Mouse (Mus musculus) heart, postnatal 0 days (tissue): ENCODE measurements around the gene Dus3l. TPM values are rescaled to one million over a fixed set of nuclear protein-coding genes. Genes with fewer than 3 reads are reported as not detected.

Experiments used
- ATAC-seq: fragments of 200-750 bp; cut with Nextera tagmentation; 2 replicates; pipeline ENCODE4 v1.8.0; 2017; ENCODE audit warnings: low read depth, moderate number of reproducible peaks, moderate library complexity; ENCODE audit not compliant: insufficient read depth
- DNase-seq: peaks from one replicate; pipeline ENCODE4 v3.0.0-alpha.2; 2016; ENCODE audit warnings: low spot score
- H3K27ac ChIP-seq: fragments of 300-500 bp; sonication (generic); 2 replicates; pipeline ENCODE4 v1.5.1; 2014; ENCODE audit warnings: low read depth, mild to moderate bottlenecking
- H3K27me3 ChIP-seq: fragments of 300-500 bp; sonication (generic); 2 replicates; pipeline ENCODE4 v1.6.1; 2014; ENCODE audit warnings: low read length, mixed read lengths; ENCODE audit not compliant: control insufficient read depth, insufficient read depth
- H3K36me3 ChIP-seq: fragments of 300-500 bp; sonication (generic); replicated peaks from 2 replicates; pipeline ENCODE4 v1.6.1; 2014; ENCODE audit warnings: low read length, mixed read lengths; ENCODE audit not compliant: control insufficient read depth, insufficient read depth
- H3K4me1 ChIP-seq: fragments of 300-500 bp; sonication (generic); 2 replicates; pipeline ENCODE4 v1.6.1; 2014; ENCODE audit warnings: antibody characterized with exemption; ENCODE audit not compliant: control insufficient read depth, insufficient read depth
- H3K4me2 ChIP-seq: fragments of 300-500 bp; sonication (generic); 2 replicates; pipeline ENCODE4 v1.6.1; 2014; ENCODE audit warnings: low read depth, mild to moderate bottlenecking, low read length, moderate library complexity
- H3K4me3 ChIP-seq: fragments of 300-500 bp; sonication (generic); 2 replicates; pipeline ENCODE4 v1.5.1; 2014; ENCODE audit warnings: low read depth, low read length
- H3K9ac ChIP-seq: fragments of 300-500 bp; sonication (generic); replicated peaks from 2 replicates; pipeline ENCODE4 v1.6.1; 2014; ENCODE audit warnings: low read depth, low read length, mixed read lengths
- H3K9me3 ChIP-seq: fragments of 300-500 bp; sonication (generic); replicated peaks from 2 replicates; pipeline ENCODE4 v1.6.1; 2016; ENCODE audit warnings: low read length; ENCODE audit not compliant: control insufficient read depth
- CTCF ChIP-seq: IDR thresholded peaks from 2 replicates; pipeline ENCODE4 v1.5.1; 2016; ENCODE audit warnings: antibody characterized with exemption, control low read depth, low read depth
- EP300 ChIP-seq: IDR thresholded peaks from 2 replicates; pipeline ENCODE4 v1.6.1; 2016; ENCODE audit warnings: antibody characterized with exemption, low read depth
- WGBS: fragments of 180-500 bp; shearing (Covaris S2); extraction: QIAGEN DNeasy Blood & Tissue Kit; methylation state at CpG from one replicate; pipeline ENCODE4 v1.1.7; 2014; 5-methylcytosine and 5-hydroxymethylcytosine counted together
- polyA plus RNA-seq: library from polyadenylated mRNA; unstranded; fragments of >200 nt; fragmentation: Nextera tagmentation; extraction: Ambion mirVana; gene quantifications from 2 replicates; pipeline ENCODE4 v1.2.1, GENCODE M21; 2015
- total RNA-seq: library from RNA; depleted of rRNA; stranded (reverse); fragments of >200 nt; gene quantifications from 2 replicates; pipeline ENCODE4 v1.2.3, GENCODE M21; 2014; ENCODE audit warnings: low replicate concordance

Dus3l gene
- total and polyA plus RNA-seq, 2 experiments from 2014 or later, result 23.0 to 25.8 TPM

- Histone ChIP-seq H3K36me3 (peaks cover 9% of the 10 kb centered on the region), H3K4me2 (peak overlapping the region; percentile 22; the same call in 1 of the 2 replicates), H3K27me3 (no peaks in the 10 kb centered on the region), H3K4me3 (no peak overlapping the region), H3K9ac (no peak overlapping the region), H3K27ac (peak overlapping the region; percentile 49), H3K4me1 (peaks cover 18% of the 10 kb centered on the region), H3K9me3 (no peaks in the 10 kb centered on the region)
- WGBS, result 8% methylated on average over 12 of the region's 12 CpGs
- TF ChIP-seq EP300 (no peak), CTCF (no peak)
- DNase-seq (peak; percentile 39), ATAC-seq (peak; percentile 66)
These were observed 36.4 kb upstream of the Dus3l start for GRCm38 (mm10) chr17:56728117-56728516.

- Histone ChIP-seq H3K9ac (no peak overlapping the region), H3K36me3 (0 out of 2 replicates have a peak, but pooled peaks cover under 1% of the 10 kb centered on the region), H3K27me3 (no peaks in the 10 kb centered on the region), H3K4me2 (no peak overlapping the region), H3K27ac (0 out of 2 replicates have a peak overlapping the region, but pooled peaks have one; percentile 49), H3K4me1 (peaks cover 18% of the 10 kb centered on the region), H3K4me3 (no peak overlapping the region), H3K9me3 (no peaks in the 10 kb centered on the region)
- peak; percentile 22 for ATAC-seq
- DNase-seq, result peak; percentile 55
- TF ChIP-seq EP300 (0 out of 2 replicates have a peak, but pooled peaks have one; percentile 47), CTCF (no peak)
- 17% methylated on average over 6 of the region's 6 CpGs for WGBS
These were observed 35.4 kb upstream of the Dus3l start for GRCm38 (mm10) chr17:56729151-56729550.

GRCm38 (mm10) chr17:56729656-56730055, 34.9 kb upstream of the Dus3l start:
- H3K9ac ChIP-seq, result no peak overlapping the region
- H3K9me3 ChIP-seq, result no peaks in the 10 kb centered on the region
- TF ChIP-seq EP300 (no peak), CTCF (no peak)
- no peak overlapping the region for H3K4me2 ChIP-seq
- no peak overlapping the region for H3K4me3 ChIP-seq
- H3K27ac ChIP-seq, result no peak overlapping the region
- H3K4me1 ChIP-seq, result peaks cover 18% of the 10 kb centered on the region
- WGBS, result 50% methylated on average over 2 of the region's 2 CpGs
- no peaks in the 10 kb centered on the region for H3K27me3 ChIP-seq
- ATAC-seq (no peak), DNase-seq (no peak)
- H3K36me3 ChIP-seq, result no peaks in the 10 kb centered on the region

- peaks cover 17% of the 10 kb centered on the region for H3K4me1 ChIP-seq
- ATAC-seq (no peak), DNase-seq (no peak)
- H3K36me3 ChIP-seq, result no peaks in the 10 kb centered on the region
- H3K27me3 ChIP-seq, result no peaks in the 10 kb centered on the region
- WGBS, result 47% methylated on average over 8 of the region's 8 CpGs
- no peak overlapping the region for H3K4me3 ChIP-seq
- no peak overlapping the region for H3K4me2 ChIP-seq
- no peak overlapping the region for H3K9ac ChIP-seq
- no peak overlapping the region for H3K27ac ChIP-seq
- TF ChIP-seq EP300, result no peak
- no peak for TF ChIP-seq CTCF
- H3K9me3 ChIP-seq, result no peaks in the 10 kb centered on the region
These were observed 28.0 kb upstream of the Dus3l start for GRCm38 (mm10) chr17:56736534-56736933.

- H3K36me3 ChIP-seq, result no peaks in the 10 kb centered on the region
- no peak for DNase-seq
- peaks cover 17% of the 10 kb centered on the region for H3K4me1 ChIP-seq
- no peak overlapping the region for H3K9ac ChIP-seq
- H3K4me3 ChIP-seq, result no peak overlapping the region
- no peak for ATAC-seq
- no peaks in the 10 kb centered on the region for H3K9me3 ChIP-seq
- H3K4me2 ChIP-seq, result no peak overlapping the region
- no peaks in the 10 kb centered on the region for H3K27me3 ChIP-seq
- TF ChIP-seq EP300, result no peak
- TF ChIP-seq CTCF, result no peak
- no peak overlapping the region for H3K27ac ChIP-seq
- 77% methylated on average over 10 of the region's 10 CpGs for WGBS
These were observed 26.3 kb upstream of the Dus3l start for GRCm38 (mm10) chr17:56738221-56738620.

GRCm38 (mm10) chr17:56740118-56740787, 24.3 kb upstream of the Dus3l start:
- ATAC-seq (peak; percentile 95), DNase-seq (peak; percentile 86)
- no peak overlapping the region for H3K4me2 ChIP-seq
- no peaks in the 10 kb centered on the region for H3K27me3 ChIP-seq
- no peak overlapping the region for H3K4me3 ChIP-seq
- no peaks in the 10 kb centered on the region for H3K36me3 ChIP-seq
- peak overlapping the region; percentile 77 for H3K27ac ChIP-seq
- no peaks in the 10 kb centered on the region for H3K9me3 ChIP-seq
- H3K9ac ChIP-seq, result no peak overlapping the region
- 25% methylated on average over 17 of the region's 17 CpGs for WGBS
- TF ChIP-seq CTCF (no peak), EP300 (no peak)
- H3K4me1 ChIP-seq, result peaks cover 17% of the 10 kb centered on the region
